Mouse (Mus musculus): ENCODE data around the gene Cflar. TPM values are rescaled to one million over a fixed set of nuclear protein-coding genes. Genes with fewer than 3 reads are reported as not detected.

Gene Cflar
- polyA plus RNA-seq, 1 experiment from 2014 or later = 18.6 TPM

DNA sequence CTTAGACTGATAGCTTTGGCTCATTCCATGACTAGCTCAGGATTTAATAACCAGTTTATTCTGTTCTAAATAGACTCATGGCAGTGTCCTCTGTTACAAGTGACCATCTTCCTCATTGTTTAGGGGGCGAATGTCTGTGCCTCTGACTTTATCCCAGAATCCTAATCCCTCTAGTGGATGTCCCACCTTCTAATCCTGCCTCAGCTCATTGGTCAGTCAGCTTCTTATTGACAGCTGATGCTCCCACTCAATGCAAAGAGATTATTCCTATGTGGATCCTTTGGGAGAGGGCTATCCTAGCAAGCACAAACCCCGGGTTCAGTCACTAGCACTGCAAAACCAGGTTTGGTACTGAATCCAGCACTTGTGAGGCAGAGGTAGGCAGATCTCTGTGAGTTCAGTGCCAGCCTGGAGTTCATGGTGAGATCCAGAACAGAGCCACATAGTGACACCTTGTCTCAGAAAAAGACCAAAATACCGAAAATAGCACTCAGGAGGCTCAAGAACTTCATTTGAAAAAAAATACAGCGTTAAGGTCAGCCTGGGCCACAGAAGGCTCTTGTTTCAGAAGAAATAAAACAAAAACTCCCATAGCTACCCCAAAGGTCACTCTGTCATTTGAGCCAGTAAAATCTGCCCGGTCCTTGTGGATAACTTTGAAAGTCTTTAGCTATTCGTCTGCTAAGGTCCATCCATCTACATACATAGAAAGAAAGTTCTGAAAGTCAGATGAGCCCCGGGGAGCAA, 11.9 kb downstream of the Cflar start:
- Histone ChIP-seq H3K9me3 (ENCODE audit: control insufficient read depth, low read length) (no peaks in the 10 kb centered on the region), H3K4me3 (ENCODE audit: low read depth, low read length) (no peak overlapping the region), H3K9ac (ENCODE audit: low read depth, low read length) (no peak overlapping the region), H3K4me1 (replicated peaks; ENCODE audit: control insufficient read depth, insufficient read depth, low read length) (peaks cover 11% of the 10 kb centered on the region), H3K36me3 (ENCODE audit: control insufficient read depth, insufficient read depth, low read length) (peaks cover 11% of the 10 kb centered on the region; the same call in 1 of the 2 replicates), H3K4me2 (no peak overlapping the region), H3K27ac (ENCODE audit: low read depth, low read length) (peak overlapping the region; percentile 0; the same call in 1 of the 2 replicates), H3K27me3 (replicated peaks; ENCODE audit: control insufficient read depth, insufficient read depth, low read length) (no peaks in the 10 kb centered on the region)
- DNase-seq (ENCODE audit: low spot score) = no peak
- ATAC-seq (replicated peaks; ENCODE audit: low FRiP score) = no peak
- 71% methylated on average over 7 of the region's 7 CpGs for WGBS

DNA sequence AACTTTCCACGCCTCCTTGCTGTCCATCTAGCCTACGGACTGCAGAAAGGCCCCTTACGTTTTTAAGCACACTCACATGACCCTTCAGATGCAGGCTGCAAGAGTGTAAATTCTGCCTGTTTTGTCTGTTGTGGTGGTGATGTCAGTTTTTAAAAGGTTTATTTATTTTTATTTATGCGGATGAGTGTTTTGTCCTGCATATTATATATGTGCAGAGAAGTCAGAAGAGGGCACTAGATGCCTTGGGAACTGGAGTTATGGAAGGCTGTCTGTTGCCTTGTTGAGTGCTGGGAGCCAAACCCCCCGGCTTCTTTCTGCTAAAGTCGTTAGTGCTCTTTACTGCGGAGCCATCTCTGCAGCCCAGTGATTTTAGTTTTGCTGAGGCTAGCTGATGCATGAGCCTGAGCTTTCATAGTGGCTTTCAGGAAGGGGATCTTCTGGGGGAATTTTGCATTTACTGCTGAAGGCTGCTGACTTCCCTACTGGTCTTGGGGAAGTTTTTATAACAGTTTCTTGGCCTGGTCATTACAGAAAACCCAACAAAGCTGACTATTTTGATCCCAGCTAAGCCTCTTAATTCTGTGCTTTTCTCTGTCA, 12.6 kb downstream of the Cflar start:
- WGBS = 63% methylated on average over 7 of the region's 7 CpGs
- no peak overlapping the region for H3K4me2 ChIP-seq
- H3K9ac ChIP-seq (ENCODE audit: low read depth, low read length) = no peak overlapping the region
- H3K9me3 ChIP-seq (ENCODE audit: control insufficient read depth, low read length) = no peaks in the 10 kb centered on the region
- H3K4me1 ChIP-seq (replicated peaks; ENCODE audit: control insufficient read depth, insufficient read depth, low read length) = peaks cover 11% of the 10 kb centered on the region
- DNase-seq (ENCODE audit: low spot score) (no peak), ATAC-seq (replicated peaks; ENCODE audit: low FRiP score) (no peak)
- no peaks in the 10 kb centered on the region for H3K27me3 ChIP-seq (replicated peaks; ENCODE audit: control insufficient read depth, insufficient read depth, low read length)
- H3K4me3 ChIP-seq (ENCODE audit: low read depth, low read length) = no peak overlapping the region
- peak overlapping the region; percentile 0; the same call in 1 of the 2 replicates for H3K27ac ChIP-seq (ENCODE audit: low read depth, low read length)
- peaks cover 11% of the 10 kb centered on the region; the same call in 1 of the 2 replicates for H3K36me3 ChIP-seq (ENCODE audit: control insufficient read depth, insufficient read depth, low read length)

DNA sequence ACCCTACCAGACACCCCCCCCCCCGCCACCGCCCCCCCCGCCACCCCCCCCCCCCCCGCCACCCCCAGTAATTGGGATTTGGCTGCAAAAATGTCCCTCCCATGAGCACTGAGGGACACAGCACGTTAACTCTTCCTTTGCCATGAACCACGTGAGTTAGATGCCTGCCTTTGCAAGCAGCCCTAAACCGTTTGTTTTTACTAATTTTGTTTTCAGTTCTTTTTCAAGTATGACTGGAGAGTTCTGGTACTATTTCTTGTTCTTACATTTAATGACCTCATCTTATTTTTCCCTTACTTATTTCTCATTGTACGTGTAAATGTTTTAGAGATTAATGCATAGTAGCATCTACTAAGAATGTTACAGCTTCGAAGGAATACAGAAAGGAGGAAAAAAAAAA, 13.2 kb downstream of the Cflar start:
- no peak overlapping the region for H3K4me2 ChIP-seq
- no peak overlapping the region for H3K4me3 ChIP-seq (ENCODE audit: low read depth, low read length)
- no peak overlapping the region for H3K9ac ChIP-seq (ENCODE audit: low read depth, low read length)
- H3K36me3 ChIP-seq (ENCODE audit: control insufficient read depth, insufficient read depth, low read length) = peaks cover 11% of the 10 kb centered on the region; the same call in 1 of the 2 replicates
- H3K27ac ChIP-seq (ENCODE audit: low read depth, low read length) = no peak overlapping the region
- H3K4me1 ChIP-seq (replicated peaks; ENCODE audit: control insufficient read depth, insufficient read depth, low read length) = peaks cover 11% of the 10 kb centered on the region
- no peak for DNase-seq (ENCODE audit: low spot score)
- ATAC-seq (replicated peaks; ENCODE audit: low FRiP score) = no peak
- no peaks in the 10 kb centered on the region for H3K9me3 ChIP-seq (ENCODE audit: control insufficient read depth, low read length)
- H3K27me3 ChIP-seq (replicated peaks; ENCODE audit: control insufficient read depth, insufficient read depth, low read length) = no peaks in the 10 kb centered on the region
- 63% methylated on average over 6 of the region's 9 CpGs for WGBS

DNA sequence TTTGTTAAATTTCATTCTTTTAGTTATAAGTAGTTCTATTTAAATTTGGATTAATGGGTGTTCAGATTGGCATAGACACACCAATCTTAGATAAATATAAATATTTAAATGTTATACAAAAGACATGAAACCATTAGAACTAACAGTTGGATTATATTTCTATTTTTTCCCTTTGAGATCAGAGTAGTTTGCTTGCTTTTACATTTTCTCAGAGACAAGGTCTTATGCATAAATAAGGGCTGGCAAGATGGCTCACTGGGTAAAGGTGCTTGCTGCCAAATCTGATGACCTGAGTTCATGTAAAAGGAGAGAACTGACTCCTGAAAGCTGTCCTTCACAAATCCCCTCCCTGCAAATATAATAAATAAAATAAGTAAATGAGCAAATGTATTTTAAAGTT, 13.8 kb downstream of the Cflar start:
- peaks cover 9% of the 10 kb centered on the region for H3K4me1 ChIP-seq (replicated peaks; ENCODE audit: control insufficient read depth, insufficient read depth, low read length)
- no peak overlapping the region for H3K27ac ChIP-seq (ENCODE audit: low read depth, low read length)
- H3K4me3 ChIP-seq (ENCODE audit: low read depth, low read length) = no peak overlapping the region
- H3K36me3 ChIP-seq (ENCODE audit: control insufficient read depth, insufficient read depth, low read length) = peaks cover 11% of the 10 kb centered on the region; the same call in 1 of the 2 replicates
- no peak for DNase-seq (ENCODE audit: low spot score)
- H3K4me2 ChIP-seq = no peak overlapping the region
- no peaks in the 10 kb centered on the region for H3K27me3 ChIP-seq (replicated peaks; ENCODE audit: control insufficient read depth, insufficient read depth, low read length)
- H3K9ac ChIP-seq (ENCODE audit: low read depth, low read length) = no peak overlapping the region
- H3K9me3 ChIP-seq (ENCODE audit: control insufficient read depth, low read length) = no peaks in the 10 kb centered on the region
- ATAC-seq (replicated peaks; ENCODE audit: low FRiP score) = no peak

DNA sequence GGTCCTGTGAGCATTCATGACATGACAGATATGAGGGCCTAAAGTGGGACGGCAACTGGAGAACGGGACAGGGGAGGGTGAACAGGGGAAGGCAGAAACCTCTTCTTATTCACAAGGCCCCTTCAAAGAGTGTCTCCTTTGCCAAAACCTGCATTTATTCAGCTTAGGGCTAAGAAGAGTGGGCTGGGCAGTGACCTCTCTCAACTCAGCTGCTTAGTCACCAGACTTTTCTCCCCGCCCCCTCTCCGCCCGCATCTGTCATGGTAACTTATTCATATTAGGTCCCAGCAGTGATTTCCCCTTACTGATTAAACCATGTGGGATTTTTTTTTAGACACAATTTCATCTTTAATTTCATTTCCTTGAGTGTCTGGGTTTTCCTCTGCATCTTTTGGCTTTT, 14.5 kb downstream of the Cflar start:
- Histone ChIP-seq H3K4me3 (ENCODE audit: low read depth, low read length) (no peak overlapping the region), H3K36me3 (ENCODE audit: control insufficient read depth, insufficient read depth, low read length) (peaks cover 11% of the 10 kb centered on the region; the same call in 1 of the 2 replicates), H3K9ac (ENCODE audit: low read depth, low read length) (no peak overlapping the region), H3K27me3 (replicated peaks; ENCODE audit: control insufficient read depth, insufficient read depth, low read length) (no peaks in the 10 kb centered on the region), H3K4me1 (replicated peaks; ENCODE audit: control insufficient read depth, insufficient read depth, low read length) (peaks cover 2% of the 10 kb centered on the region; the same call in 1 of the 2 replicates), H3K4me2 (no peak overlapping the region), H3K27ac (ENCODE audit: low read depth, low read length) (no peak overlapping the region), H3K9me3 (ENCODE audit: control insufficient read depth, low read length) (no peaks in the 10 kb centered on the region)
- WGBS = 81% methylated on average over 5 of the region's 5 CpGs
- no peak for ATAC-seq (replicated peaks; ENCODE audit: low FRiP score)
- no peak for DNase-seq (ENCODE audit: low spot score)

DNA sequence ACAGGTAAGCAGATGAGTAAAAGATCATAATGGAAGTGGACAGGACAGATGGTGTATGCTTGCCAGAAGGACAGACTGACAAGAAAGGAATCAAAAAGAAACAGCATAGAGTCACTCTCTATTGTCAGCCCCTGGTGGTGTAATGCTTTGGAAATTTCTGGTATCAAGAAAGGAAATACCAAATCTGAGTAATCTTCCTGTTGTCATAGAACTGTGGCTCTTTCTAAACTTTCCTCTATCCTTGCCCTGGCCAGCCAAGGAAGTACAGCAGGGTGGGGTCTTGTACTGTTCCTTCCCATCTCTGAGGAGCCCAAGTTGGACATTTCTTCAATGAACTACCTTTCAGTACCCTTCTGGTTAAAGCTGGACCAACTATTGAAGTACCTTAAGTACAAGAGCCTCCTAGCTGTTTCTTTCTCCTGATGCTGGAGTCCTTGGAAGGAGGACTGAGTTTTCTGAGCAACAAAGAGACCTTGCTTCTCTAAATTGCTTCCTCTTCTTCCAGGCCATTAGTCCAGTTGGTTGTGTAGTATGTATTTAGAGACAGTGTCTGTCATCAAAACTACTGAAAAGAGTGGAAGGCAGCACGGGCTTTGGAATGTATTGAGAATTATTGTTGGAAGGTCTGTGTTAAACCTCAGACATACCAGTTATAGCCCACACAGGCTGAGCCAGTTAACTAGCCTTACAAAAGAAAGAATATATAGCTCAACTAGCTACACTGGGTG, 15.9 kb downstream of the Cflar start:
- ATAC-seq (replicated peaks; ENCODE audit: low FRiP score) = no peak
- Histone ChIP-seq H3K9ac (ENCODE audit: low read depth, low read length) (no peak overlapping the region), H3K36me3 (ENCODE audit: control insufficient read depth, insufficient read depth, low read length) (peaks cover 15% of the 10 kb centered on the region), H3K4me3 (ENCODE audit: low read depth, low read length) (no peak overlapping the region), H3K4me2 (no peak overlapping the region), H3K4me1 (replicated peaks; ENCODE audit: control insufficient read depth, insufficient read depth, low read length) (peaks cover 2% of the 10 kb centered on the region; the same call in 1 of the 2 replicates), H3K27me3 (replicated peaks; ENCODE audit: control insufficient read depth, insufficient read depth, low read length) (no peaks in the 10 kb centered on the region), H3K9me3 (ENCODE audit: control insufficient read depth, low read length) (no peaks in the 10 kb centered on the region), H3K27ac (ENCODE audit: low read depth, low read length) (no peak overlapping the region)
- DNase-seq (ENCODE audit: low spot score) = no peak
- WGBS = 86% methylated on average over 1 of the region's 1 CpGs

DNA sequence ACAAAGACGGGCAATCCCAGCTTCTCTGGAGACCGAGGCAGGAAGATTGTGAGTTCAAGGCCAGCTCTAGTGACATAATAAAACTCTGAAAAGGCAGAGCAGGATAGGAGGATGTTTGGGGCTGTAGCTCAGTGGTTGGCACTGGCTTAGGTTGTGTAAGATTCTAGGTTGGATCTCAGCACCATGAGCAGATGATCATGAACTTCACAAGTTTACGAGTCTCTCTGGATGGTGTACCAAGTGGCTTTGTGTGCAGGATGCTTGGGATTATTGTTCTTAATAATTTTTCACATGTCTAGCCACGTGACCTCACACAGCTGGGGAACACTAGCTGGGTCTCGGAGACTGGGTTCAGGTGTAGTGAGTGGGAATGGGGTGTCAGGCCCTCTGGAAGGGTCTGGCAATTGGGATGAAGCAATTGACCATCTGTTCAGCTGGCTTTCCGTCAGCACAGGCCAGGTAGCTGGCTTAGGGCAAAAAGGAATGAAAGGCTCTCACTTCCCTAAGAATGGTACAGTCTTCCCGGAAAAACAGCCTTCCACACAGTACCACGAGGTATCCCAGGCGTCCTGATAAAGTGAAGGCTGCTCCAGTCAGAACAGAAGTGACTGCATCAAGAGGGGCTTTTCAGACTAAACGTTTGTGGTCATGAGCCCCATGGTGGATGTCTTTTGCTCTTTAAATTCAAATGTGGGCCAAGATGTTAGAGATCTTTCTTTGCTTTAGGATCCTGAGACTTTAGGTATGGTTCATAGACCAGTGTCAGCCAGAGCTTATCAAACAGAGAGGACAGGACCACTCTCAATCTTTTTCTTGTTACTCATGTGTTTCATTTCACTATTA, 16.7 kb downstream of the Cflar start:
- H3K4me1 ChIP-seq (replicated peaks; ENCODE audit: control insufficient read depth, insufficient read depth, low read length) = peaks cover 2% of the 10 kb centered on the region; the same call in 1 of the 2 replicates
- WGBS = 83% methylated on average over 10 of the region's 10 CpGs
- ATAC-seq (replicated peaks; ENCODE audit: low FRiP score) = no peak
- H3K9me3 ChIP-seq (ENCODE audit: control insufficient read depth, low read length) = no peaks in the 10 kb centered on the region
- no peak overlapping the region for H3K4me2 ChIP-seq
- no peak overlapping the region for H3K9ac ChIP-seq (ENCODE audit: low read depth, low read length)
- DNase-seq (ENCODE audit: low spot score) = no peak
- H3K36me3 ChIP-seq (ENCODE audit: control insufficient read depth, insufficient read depth, low read length) = peaks cover 15% of the 10 kb centered on the region
- no peaks in the 10 kb centered on the region for H3K27me3 ChIP-seq (replicated peaks; ENCODE audit: control insufficient read depth, insufficient read depth, low read length)
- H3K4me3 ChIP-seq (ENCODE audit: low read depth, low read length) = no peak overlapping the region
- no peak overlapping the region for H3K27ac ChIP-seq (ENCODE audit: low read depth, low read length)

DNA sequence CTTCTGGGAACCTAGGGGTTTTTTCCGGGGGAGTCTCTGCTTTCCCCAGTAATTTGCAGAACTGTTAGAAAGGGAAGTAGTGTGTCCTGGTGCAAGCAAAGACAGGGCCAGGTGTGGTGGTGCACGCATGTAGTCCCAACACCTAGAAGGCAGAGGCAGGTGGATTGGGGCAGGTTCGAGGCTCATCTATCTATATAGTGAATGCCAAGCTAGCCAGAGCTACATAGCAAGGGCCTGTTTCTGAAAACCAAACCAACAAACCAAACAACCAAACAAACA, 17.2 kb downstream of the Cflar start:
- H3K9ac ChIP-seq (ENCODE audit: low read depth, low read length) = no peak overlapping the region

More for the DNA sequence above, 17.2 kb downstream of the Cflar start:
- ATAC-seq (replicated peaks; ENCODE audit: low FRiP score) (no peak), DNase-seq (ENCODE audit: low spot score) (no peak)
- Histone ChIP-seq H3K27me3 (replicated peaks; ENCODE audit: control insufficient read depth, insufficient read depth, low read length) (no peaks in the 10 kb centered on the region), H3K36me3 (ENCODE audit: control insufficient read depth, insufficient read depth, low read length) (peaks cover 15% of the 10 kb centered on the region), H3K4me3 (ENCODE audit: low read depth, low read length) (no peak overlapping the region), H3K4me2 (no peak overlapping the region), H3K9me3 (ENCODE audit: control insufficient read depth, low read length) (no peaks in the 10 kb centered on the region), H3K27ac (ENCODE audit: low read depth, low read length) (no peak overlapping the region), H3K4me1 (replicated peaks; ENCODE audit: control insufficient read depth, insufficient read depth, low read length) (peaks cover 2% of the 10 kb centered on the region; the same call in 1 of the 2 replicates)
- WGBS = 87% methylated on average over 3 of the region's 3 CpGs

Measured in liver, embryonic 11.5 days (tissue).